Mouse (Mus musculus) ovary, postnatal 10 days (tissue): ENCODE measurements around the gene Arl5c.

Source experiments
- DNase-seq: peaks from one replicate; pipeline ENCODE4 v3.0.0; 2022; ENCODE audit warnings: low spot score

Gene Arl5c

DNA sequence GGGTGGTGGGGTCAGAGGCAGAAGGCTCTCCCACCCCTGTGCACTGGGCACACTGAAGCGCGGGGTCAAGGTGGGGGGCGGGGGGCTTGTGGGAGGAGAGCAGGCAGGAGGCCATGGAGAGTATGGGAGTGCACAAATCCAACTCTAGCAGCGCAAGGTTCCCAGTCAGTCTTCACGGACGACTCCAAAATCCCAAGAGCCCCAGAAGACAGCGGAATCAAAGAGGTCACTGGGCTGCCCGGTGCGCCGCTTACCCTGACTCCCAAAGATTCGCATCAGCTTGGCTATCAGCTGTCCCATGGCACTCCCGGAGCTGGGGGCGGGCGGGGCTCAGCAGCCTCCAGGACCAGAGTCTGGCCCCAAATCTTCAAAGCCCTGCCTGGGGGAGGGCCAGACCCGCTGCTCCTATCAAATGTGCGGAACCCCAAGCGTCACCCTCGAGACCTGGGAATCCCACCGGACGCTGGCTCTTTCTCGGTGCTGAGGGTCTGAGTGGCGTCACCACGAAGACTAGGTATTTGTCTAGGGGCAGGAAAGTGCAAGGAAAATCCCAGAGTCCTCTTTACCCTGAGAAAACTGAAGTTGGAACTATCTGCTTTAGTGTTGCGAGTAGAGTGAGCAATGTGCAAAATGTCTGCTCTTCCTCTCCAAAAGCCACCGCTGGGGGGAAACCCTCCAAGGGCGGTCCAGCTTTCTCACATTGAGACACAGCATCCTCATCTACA is at the start of gene Arl5c:
Gene Arl5c, minus strand, starts transcription at position 618 of the 725 bp plus-strand sequence.
- DNase-seq = no peak

DNA sequence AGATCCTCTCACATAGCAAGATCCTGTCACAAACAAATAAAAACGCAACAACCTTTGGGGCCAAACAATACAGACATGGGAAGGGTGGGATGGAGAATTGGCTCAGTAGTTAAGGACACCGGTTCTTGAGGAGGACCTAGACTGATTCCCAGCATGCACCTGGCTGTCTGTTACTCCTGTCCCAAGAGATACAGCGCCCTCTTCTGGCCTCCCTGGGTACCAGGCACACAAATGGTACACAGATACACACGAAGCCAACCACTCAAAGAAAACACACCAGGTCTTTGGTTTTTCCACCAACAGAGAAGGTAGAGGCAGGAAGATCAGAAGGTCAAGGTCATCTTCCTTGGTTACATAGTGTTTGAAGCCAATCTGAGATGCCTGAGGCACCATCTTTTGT is 49.6 kb upstream of the Arl5c start:
- no peak for DNase-seq

DNA sequence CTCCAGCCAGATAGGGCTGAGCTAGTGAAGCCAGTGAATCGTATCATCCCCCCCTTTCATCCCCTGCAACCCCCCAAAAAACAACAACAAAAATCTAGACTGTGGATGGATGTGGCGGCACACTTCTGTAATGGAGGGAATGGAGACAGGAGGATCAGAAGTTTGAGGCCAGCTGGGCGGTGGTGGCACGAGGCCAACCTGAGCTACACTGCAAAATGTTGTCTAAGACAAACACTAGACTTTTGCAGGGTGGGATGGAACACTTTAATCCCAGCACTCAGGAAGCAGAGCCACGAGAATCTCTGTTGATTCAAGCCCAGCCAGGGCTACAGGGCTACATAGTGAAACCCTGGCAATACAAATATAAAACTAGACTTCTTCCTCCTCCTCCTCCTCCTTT is 48.1 kb upstream of the Arl5c start:
- no peak for DNase-seq

DNA sequence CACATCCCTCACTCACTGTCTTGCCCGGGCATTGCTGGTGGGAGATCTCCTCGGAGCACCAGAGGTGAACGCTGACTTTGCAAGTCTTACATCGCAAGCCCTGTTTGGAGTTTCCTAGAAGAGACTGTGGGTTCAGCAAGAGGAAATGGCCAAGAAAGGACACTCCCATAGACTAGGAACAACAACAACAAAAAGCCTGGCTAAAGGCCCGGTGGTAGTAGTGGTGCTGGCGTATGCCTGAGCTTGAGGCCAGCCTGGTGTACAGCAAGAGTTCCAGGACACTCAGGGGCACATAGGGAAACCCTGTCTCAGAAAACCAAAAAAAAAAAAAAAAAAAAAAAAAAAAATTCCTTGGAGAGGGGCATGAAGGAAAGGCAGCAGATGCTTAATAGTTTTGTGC is 46.8 kb upstream of the Arl5c start:
- no peak for DNase-seq

DNA sequence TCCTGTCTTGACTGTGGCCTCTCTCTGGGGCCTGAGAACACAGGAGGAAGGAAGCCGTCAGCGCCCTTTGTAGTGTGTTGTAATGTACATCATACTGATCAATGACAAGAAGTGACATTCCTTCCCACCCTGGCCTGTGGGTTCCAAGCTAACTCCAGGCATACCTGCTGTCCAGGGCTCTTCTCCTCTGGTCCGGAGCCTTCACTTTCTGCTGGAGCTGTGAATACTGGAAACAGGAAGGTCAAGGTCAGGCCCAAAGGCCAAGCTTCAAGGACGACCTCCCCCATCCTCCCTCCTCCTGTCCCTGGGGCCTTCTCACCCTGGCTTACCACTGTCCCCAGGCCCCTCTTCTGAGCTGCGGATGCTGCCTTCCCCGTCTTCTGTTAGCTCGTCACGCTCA is 45.0 kb upstream of the Arl5c start:
- DNase-seq = no peak

DNA sequence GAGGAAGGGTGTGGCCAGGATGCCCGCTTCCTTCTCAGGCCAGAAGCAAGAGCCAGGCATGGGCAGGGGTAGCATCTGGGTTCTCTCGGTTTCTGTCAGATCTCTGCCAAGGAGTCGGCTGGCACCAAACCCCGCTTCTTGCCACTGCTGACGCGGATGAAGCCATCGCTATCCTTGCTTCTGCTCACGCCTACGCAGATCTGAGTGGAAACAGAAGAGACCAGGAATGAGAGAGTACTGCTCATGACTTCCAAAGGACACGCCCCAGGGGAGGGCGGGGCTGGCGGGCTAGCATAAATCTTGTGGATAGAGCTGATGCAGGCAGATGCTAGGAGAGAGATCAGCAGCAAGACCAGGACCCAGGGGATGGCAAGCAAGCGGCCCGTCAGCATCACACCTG is 41.9 kb upstream of the Arl5c start:
- no peak for DNase-seq

DNA sequence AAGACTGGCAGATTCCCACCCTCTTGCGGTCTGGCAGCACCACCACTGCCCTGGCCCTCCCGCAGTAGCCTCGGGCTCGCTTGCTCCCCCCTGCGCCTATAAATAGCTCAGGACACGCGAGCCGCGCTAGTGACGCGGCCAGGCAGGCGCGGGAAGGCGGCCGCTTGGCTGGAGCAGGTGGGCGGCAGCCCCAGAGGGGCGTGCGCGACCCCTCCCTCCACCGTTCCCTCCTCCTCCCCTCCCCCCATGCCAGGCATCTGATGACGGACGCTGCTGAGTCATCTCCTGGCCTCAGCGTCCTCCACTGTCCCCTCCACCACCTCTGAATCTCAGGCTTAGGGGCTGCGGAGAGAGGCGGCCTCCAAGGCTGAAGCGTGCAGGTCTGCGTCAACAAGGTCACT is 40.0 kb upstream of the Arl5c start:
- no peak for DNase-seq

DNA sequence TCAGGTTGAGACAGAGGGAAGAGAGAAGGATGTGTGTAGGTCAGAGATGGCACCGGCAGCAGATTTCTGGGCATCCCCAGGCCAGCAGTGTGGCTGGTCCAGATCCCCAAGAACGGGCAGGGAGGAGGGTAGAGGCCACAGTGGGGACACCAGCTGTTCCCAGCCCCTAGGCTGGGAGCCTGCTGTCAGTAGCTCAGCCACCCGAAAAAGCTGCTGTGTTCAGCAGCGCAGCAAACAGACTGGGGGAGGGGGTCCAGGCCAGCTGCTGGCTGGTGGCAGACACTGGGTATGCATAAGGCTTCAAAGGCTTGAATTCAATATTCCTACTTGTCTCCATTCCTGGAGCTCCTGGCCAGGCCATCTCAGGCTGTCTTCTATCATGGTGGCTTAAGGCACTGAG is 38.9 kb upstream of the Arl5c start:
- no peak for DNase-seq

DNA sequence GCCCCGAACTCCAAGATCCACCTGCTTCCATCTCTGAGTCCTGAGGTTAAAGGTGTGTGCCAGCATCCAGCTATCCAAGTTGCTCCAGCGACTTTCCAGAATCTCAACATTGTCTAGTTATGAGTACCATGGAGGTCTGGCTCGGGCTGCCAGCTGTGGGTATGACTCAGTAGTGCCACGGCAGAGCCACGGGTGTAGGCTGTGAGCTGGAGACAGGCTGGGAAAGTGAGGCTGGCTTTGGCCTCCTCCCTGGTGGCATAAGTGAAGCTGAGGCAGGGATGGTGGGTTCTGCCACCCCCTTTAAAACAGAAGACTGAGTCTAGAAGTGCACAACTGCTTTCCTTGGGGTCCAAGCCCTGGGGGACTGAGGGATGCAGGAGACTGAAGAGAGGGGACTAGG is 38.1 kb upstream of the Arl5c start:
- no peak for DNase-seq

DNA sequence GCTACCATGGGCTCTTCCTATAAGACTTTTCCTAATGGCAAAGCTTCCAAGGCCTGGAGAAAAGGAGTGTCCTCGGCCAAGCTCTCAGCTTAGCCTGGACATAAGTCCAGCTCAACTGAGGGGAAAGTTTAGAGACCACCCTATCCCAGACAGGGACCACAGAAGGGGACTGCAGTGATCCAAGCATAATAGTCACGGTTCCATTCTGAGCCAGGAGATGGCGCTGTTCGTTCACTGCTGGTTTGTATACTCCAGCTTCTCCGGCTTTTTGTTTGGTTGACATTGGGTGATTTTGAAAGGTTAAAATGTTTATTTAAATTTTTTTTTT is 35.4 kb upstream of the Arl5c start:
- peak; percentile 77 for DNase-seq

DNA sequence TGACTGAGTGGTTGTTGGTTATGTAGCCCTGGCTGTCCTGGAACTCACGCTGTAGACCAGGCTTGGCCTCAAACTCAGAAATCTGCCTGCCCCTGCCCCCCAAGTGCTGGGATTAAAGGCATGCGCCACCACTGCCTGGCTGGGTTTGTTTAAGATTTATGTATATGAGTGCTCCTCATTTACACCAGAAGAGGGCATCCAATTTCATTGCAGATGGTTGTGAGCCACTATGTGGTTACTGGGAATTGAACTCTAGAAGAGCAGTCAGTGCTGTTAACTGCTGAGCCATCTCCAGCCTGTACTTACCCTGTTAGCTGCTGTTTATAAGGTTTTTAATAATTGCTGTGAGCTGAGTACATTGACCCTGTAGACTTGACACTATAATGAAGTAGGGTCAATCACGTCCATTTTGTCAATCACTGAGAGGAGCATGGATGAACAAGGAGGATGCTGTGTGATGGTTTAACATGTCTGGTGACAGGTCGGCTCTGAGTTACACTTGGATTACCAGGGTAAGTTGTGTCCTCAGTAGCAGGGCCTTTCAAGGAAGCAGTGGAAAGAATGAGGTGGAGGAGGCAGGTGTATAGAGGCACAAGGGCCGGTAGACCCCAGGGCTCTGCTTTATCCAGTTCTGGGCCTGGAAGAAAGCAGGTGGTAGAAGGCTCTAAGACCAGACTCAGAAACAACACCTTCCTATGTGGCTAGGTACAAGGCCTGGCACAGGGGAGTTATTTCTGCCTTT is 34.9 kb upstream of the Arl5c start:
- no peak for DNase-seq

DNA sequence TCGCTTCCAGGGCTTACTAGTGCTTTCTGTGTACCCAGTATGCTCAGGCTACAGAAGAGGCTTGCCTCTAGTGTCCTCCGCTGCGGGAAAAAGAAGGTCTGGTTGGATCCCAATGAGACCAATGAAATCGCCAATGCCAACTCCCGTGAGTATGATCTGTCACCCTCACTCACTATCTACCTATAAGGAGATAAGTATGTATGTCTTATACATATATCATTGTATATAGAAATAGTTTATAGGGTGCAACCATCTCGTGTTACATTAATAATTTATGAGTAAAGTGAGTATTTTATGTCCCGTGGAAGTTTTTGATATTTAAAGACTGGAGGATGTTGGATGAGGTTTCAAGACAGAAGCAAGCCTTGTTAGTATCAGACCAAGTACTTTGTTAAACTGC is 31.8 kb upstream of the Arl5c start:
- DNase-seq = no peak

DNA sequence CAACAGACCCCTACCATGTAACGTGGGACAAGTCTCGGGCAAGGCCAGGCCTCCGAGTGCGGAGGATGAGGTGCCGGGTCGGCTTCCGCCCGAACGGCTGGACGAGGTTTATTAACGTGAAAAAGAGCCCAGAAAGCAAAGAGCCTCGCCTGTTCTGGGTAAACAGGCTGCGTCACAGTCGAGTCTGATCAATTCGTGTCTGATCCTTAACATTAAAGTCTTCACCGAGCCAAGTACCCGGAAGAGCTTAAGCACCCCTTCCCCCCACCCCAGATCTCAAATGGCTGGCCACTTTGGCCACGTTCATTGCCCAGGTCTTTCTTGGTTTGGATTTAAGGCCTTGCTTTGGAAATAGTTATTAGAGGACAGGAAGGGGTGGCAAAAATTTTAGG is 31.3 kb upstream of the Arl5c start:
- DNase-seq = no peak

DNA sequence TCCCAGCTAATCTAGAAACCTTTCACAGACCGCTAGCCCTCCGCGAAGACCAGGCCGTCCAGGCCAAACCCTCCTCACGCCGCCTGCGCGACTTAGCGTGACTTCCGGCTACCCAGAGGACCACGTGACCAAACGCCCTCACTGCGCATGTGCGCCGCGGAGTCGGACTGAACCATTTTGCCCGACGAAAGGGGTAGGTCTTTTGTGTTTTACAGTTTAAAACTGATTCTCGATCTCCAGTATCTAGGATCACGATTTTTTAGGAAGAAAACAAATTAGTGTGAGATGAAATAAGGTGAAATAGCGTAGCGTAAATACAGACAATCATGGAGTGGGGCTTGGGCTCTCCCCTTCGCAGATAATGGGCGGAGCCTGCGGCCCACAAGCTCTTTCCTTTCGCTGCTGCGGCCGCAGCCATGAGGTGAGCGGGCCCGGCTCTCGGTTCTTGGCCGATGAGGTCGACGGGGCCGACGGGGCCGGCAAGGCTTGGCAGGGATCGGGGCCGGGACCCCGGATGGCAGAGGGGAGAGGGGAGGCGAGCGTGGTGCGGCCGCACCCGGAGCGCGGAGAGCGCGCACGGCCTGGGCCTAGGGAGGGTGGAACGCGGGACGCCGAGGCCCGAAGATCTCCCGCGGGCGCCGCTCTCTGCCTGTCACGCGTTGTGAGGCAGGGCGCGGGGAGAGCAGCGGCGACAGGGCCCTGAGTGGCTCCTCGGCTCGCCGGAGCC is 30.8 kb upstream of the Arl5c start, which contains the start of gene Rpl19:
Gene Rpl19, plus strand, starts transcription at position 141 of the 727 bp plus-strand sequence.
- DNase-seq = peak; percentile 85

DNA sequence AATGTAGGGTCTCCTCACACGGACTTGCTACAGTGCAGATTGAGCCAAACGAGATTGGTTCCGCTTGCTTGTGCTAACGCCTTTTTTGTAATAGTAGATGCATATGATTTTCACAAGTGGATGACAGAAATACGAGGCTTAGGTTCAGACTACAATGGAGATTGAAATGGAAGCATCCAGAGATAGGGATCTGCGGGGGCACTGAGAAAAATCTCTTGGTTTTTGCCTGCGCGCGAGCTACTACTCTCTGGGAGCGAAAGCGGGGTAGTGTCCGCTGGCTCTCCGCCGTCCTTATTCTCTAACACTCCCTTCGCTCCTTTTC is 30.2 kb upstream of the Arl5c start:
- no peak for DNase-seq

DNA sequence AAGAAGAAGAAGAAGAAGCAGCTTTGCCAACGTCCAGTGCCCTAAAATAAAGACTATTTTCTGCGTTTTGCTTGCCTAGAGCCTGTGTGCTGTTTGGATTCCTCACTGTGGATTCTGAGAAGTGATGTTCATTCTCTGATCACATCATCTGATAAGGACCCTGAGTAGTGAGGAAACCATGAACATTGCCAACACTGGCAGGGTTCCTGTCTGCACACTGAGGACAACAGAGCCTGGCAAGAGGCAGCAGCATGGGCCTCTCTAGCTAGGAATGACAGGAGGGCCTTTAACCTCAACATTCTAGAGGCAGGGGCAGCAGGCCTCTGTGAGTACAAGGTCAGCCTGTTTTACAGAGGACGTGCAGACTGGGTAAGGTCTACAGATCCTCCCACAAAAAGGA is 28.5 kb upstream of the Arl5c start:
- DNase-seq = no peak

DNA sequence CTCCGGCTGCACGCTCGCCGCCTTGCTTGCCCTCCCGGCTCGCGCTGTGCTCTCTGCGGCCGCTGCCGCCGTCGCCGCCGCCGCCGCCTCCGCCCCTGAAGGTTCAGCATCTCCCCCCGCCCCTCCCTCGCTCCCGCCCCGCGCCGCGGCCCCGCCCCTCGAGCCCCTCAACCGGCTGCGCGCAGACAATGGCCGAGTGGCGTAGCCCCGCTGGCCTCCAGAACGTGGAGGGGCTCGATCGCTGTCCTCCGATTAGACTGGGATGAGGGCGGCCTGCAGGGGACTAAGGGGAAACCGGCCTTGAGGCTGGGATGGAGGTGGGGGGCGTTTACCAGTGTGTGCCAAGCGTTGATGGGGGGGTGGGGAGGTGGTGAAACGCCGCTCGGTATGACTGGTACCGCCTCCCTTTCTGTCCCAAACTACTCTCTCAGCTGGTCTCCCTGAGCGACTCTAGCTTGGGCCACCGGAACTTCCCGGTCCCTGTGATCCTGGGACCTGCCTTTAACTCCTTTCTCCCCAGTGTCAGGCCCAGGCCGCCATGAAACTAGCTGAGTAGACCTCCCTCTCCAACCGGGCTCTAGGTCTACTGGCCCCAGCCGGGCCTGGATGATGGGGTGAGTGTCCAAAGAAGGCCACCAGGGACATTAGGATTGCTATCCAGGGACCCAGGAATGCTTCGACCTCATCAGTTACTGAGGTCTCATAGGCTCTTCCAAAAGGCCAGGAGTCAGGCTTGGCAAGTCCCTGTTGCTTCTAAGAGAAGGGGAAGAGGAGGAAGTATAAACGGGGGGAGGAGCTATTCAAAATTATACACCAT is 26.8 kb upstream of the Arl5c start, which contains the start of gene Cacnb1:
Gene Cacnb1, minus strand, starts transcription at position 480 of the 817 bp plus-strand sequence.
- peak; percentile 59 for DNase-seq

DNA sequence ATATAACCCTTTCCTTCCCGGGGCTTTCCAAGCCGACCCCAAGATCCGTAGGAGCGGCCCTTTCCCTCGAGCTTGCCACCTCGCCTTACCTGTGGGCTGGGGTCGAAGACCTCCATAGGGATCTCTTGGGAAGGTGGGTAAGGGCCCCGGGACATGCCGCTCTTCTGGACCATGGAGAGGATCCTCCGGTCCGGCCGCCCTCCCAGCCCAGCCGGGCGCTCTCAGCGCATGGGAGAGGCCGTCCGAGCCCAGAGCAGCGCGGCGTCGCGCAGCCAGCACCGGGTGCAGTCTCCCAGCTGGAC is 26.2 kb upstream of the Arl5c start:
- DNase-seq = no peak

DNA sequence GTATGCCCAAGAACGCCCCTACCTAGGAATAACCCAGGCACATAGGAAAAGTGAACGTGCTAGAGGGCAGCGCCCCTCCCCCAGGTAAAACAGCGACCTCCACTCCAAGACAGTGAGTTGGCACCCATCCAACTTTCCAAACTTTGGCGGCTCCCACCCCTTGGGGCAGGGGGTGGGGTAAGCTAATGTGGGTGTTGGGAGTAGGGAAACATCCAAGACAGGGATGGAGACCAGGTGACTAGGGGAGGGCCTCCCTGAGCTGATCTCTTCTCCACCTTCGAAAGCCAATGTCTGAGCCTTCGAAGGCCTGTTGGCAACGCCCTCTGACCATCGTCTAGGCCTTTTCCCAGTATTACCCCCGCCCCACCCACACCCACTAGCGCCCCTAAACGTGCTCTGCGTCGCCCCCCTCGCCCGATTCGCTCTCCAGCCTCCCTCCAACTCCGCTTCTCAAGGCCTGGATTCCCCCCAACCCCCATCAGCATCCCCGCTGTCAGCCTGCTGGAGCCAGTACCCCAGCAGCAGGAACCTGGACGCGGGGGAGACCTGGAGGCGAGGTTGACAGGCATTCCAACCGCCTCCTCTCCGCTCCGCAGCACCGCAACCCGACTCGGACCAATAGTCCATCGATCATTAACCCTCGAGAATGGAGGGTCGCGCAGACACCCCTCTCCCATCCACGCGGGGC is 25.7 kb upstream of the Arl5c start:
- DNase-seq = no peak

DNA sequence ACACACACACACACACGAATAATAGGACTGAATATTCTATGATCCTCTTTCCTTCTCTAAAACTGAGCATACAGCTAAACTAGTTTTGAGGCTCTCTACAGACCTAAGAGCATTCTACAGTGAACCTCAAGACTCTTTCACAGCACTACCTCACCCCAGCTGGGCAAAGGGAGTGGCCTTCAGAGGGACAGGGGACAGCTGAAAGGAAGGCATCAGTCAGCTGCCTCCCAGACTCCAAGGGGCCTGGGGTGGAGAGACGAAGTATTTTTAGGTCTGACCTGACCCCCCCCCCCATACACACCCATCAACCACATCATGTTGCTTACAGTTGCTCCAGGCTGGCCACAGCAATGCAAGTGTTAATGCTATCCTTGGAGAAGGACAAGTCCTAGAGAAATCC is 25.1 kb upstream of the Arl5c start:
- no peak for DNase-seq

DNA sequence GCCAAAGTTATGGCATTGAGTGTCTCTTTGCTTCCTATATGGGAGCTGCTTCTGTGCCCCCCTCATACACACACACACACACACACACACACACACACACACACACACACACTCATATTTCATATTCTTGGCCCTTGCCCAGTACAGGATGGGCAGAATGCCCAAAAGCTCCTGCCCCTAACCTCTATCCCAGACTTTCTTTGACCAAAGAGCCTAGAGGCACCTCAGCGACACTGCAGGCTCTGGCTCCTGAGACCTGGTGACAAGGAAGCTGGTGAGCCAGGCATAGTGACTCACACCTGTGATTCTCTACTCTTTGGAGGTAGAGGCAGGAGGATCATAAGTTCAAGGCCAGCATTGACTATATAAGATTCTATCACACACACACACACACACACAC is 24.7 kb upstream of the Arl5c start:
- no peak for DNase-seq
